Comparison of ENCODE assay signal across 24 mouse cellular contexts in genomic region chr8:11094516-11094915, GRCm38 (mm10).
"Had no signal": no experiment of that assay in that cellular context is flagged by ENCODE, and none has a peak within 500 bp of the region (broad histone marks: within the 10 kb centered on the region; RNA-seq: fewer than 3 reads in every experiment).

No protein-coding gene starts in this region.

- DNase-seq: kidney, adult 11 months; kidney, adult 8-10 months; kidney, postnatal 14 days; kidney, postnatal 4 days; left cerebral cortex, postnatal 4 days; liver, postnatal 0 days; lung, embryonic 14.5 days; lung, postnatal 10 days; lung, postnatal 36 days; right cerebral cortex, adult 18-20 months; right cerebral cortex, postnatal 14 days; right cerebral cortex, postnatal 4 days; thymus, adult 2 months; thymus, postnatal 14 days; thymus, postnatal 4 days had no signal

- H3K4me1 ChIP-seq: midbrain, embryonic 12.5 days; stomach, embryonic 15.5 days had no signal

- H3K9me3 ChIP-seq: limb, embryonic 12.5 days; limb, embryonic 15.5 days; midbrain, embryonic 12.5 days; neural tube, embryonic 13.5 days; stomach, embryonic 15.5 days had no signal

- H3K4me3 ChIP-seq: limb, embryonic 12.5 days; limb, embryonic 15.5 days; midbrain, embryonic 12.5 days; myocyte; neural tube, embryonic 13.5 days; stomach, embryonic 15.5 days had no signal

- H3K36me3 ChIP-seq: limb, embryonic 12.5 days; limb, embryonic 15.5 days; midbrain, embryonic 12.5 days; neural tube, embryonic 13.5 days; stomach, embryonic 15.5 days had no signal

- H3K4me2 ChIP-seq: limb, embryonic 12.5 days; limb, embryonic 15.5 days; liver, embryonic 11.5 days; lung, embryonic 14.5 days; midbrain, embryonic 12.5 days; neural tube, embryonic 13.5 days; stomach, embryonic 15.5 days had no signal

- H3K27me3 ChIP-seq: limb, embryonic 12.5 days; limb, embryonic 15.5 days; neural tube, embryonic 13.5 days; stomach, embryonic 15.5 days had no signal

- H3K27ac ChIP-seq: limb, embryonic 15.5 days; liver, embryonic 14.5 days; midbrain, embryonic 12.5 days; neural tube, embryonic 13.5 days; stomach, embryonic 15.5 days had no signal

- H3K9ac ChIP-seq: limb, embryonic 12.5 days; limb, embryonic 15.5 days; liver, embryonic 14.5 days; liver, postnatal 0 days; lung, embryonic 14.5 days; midbrain, embryonic 12.5 days; neural tube, embryonic 13.5 days; stomach, embryonic 15.5 days had no signal

- ATAC-seq: liver, postnatal 0 days; midbrain, embryonic 16.5 days had no signal
